Mouse (Mus musculus) central nervous system, embryonic 18 days (tissue): ENCODE results near the gene Atp9a. TPM values are rescaled to one million over a fixed set of nuclear protein-coding genes. Genes with fewer than 3 reads are reported as not detected.

Experiments
- polyA plus RNA-seq: library from polyadenylated mRNA; depleted of rRNA; stranded (reverse); fragments of >200 nt; gene quantifications from 2 replicates; pipeline ENCODE4 v1.2.3, GENCODE M21; 2012; rRNA removed

The Atp9a gene
- 276 and 291 TPM in 2 replicates for polyA plus RNA-seq

GRCm38 (mm10) chr2:168742059-168742627 lies at the start of gene Atp9a:
TSS of gene Atp9a (minus strand) at chr2:168742409.

DNA sequence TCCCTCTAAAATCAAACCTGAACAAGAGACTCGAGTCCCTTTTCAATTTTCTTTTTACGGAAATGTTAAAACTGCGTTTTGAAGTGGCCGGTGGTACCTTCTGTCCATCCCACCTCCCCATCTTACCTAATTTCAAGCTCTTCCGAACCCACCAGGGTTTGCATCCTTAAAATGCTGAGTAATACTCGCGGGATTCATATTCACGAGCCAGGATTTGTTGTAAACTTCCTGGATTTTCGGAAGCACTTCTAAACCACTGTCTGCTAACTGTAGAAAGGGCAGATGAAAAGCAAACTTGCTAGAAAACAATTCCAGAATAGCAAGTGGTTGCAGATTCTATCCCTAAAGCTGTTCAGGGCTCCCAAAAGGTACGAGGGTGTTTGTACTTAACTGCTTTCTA lies 25.4 kb upstream of the Atp9a start, which contains the start of gene Sall4:
Gene Sall4, minus strand, starts transcription at position 362 of the 400 bp plus-strand sequence.

DNA sequence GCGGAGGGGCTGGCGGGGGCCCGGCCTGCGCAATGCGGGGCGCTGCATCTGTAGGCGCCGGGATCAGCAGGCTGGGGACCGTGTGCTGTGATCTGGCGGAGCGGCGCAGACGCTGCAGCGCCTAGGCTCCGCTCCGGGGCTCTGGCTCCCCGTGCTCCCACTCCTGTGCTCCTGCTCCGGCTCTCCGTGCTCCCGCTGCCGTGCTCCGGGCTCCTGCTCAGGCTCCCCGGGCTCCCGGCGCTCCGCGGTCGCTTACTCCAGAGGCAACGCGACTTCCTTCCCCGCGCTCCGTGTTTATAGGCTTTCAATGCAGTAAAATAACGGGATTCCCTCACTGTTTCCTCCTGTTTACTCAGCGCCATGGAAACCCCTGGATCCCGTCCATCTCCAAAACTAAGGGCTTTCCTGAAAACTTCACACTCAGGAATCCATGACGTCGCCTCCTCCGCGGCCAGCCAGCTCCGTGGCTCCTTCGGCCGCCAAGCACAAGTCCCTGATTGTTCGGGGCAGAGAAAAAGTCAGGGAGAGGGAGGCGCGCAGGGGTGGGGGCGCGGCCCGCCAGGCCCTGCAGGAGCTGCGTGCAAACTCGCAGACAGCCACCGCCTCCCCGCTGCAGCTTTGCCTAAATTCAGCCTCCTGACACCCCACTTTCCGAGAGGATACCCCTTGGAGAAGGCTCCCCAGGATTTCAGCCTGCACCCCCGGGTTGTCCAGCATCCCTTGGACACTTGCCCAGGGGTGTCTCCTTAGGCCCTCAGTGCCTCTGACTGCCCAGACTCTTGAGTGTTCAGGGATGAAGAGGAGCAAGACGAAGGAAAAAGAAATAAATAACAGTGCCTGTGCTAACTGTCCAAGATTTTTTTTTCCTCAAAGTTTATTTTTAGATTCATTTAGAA lies 140.5 kb downstream of the Atp9a start, which contains the start of gene Nfatc2:
Gene Nfatc2, minus strand, starts transcription at position 167 of the 896 bp plus-strand sequence.

Other genes starting within 250 kb of the Atp9a start
- gene Nfatc2, start 140.8 kb downstream of the Atp9a start, polyA plus RNA-seq, result 3.3 and 3.6 TPM in 2 replicates
- gene Sall4, start 25.5 kb upstream of the Atp9a start, polyA plus RNA-seq, result 0.23 TPM in 2 replicates
- 27.3 and 29.1 TPM in 2 replicates for gene Zfp64, start 213.2 kb upstream of the Atp9a start, polyA plus RNA-seq